Mouse (Mus musculus): ENCODE measurements around the gene Mgmt. TPM values are rescaled to one million over a fixed set of nuclear protein-coding genes. Genes with fewer than 3 reads are reported as not detected.

The Mgmt gene
- polyA plus RNA-seq, 1 experiment from 2014 or later = 5.7 TPM

DNA sequence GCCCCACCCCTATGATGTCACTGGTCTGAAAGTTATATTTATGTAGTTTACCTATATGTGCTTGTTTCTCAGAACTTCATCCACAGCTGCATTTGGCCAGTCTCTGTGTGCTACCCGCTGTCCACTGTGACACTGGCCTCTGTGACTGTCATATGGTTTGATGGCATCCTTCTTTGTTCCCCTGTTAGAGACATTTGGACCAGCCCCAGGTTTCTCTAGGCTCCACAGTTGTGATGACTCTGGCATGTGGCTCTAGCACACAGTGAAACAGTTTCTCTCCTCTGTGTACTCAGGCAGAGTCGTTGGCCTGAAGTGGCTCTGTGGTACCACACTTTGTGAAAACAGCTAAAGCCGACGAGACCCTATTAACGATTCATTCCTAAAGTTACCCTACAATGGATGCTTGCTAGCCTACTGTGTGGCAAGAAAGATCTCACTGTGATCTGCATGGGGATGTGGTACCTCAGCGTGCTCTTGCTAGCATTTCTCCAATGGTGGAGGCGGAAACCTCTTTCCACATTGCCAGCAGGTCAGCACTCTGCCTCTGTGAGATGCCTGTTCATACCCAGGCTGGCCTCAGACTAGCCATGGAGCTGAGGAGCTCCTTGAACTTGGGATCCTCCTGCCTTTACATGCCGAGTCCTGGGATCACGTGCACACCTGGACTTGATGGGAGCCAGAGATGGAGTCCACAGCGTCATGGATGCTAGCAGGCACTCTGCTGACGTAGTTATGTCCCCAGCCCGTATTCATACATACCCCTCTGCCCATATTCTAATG, 26.8 kb downstream of the Mgmt start:
- H3K4me1 ChIP-seq = peaks cover 32% of the 10 kb centered on the region
- no peak overlapping the region for H3K27ac ChIP-seq
- H3K4me3 ChIP-seq = no peak overlapping the region
- no peak for ATAC-seq (ENCODE audit: low FRiP score, low read depth)
- H3K4me2 ChIP-seq (replicated peaks) = no peak overlapping the region
- H3K27me3 ChIP-seq = no peaks in the 10 kb centered on the region
- no peaks in the 10 kb centered on the region for H3K36me3 ChIP-seq
- H3K9me3 ChIP-seq = no peaks in the 10 kb centered on the region
- WGBS = 76% methylated on average over 12 of the region's 12 CpGs
- H3K9ac ChIP-seq = no peak overlapping the region

DNA sequence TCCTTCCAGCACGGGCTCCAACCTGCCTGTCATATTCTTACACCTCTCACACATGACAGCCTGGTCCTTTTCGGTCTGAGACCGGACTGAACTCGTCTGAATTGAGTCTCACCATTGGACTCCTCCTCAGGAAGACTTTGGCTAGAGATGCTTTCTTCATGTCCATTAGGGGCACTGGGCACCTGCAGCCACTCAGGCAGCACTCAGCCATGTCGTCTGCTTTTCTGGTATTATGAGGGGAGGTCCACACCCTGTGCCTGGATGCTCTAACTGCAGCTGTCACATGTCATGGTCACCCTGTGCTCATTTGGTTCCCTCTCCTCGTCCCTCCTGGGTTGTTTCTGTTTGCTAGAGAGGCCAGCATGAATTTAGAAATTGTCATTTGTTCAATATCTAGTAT, 27.8 kb downstream of the Mgmt start:
- H3K9ac ChIP-seq = no peak overlapping the region
- 63% methylated on average over 6 of the region's 6 CpGs for WGBS
- no peak overlapping the region for H3K27ac ChIP-seq

DNA sequence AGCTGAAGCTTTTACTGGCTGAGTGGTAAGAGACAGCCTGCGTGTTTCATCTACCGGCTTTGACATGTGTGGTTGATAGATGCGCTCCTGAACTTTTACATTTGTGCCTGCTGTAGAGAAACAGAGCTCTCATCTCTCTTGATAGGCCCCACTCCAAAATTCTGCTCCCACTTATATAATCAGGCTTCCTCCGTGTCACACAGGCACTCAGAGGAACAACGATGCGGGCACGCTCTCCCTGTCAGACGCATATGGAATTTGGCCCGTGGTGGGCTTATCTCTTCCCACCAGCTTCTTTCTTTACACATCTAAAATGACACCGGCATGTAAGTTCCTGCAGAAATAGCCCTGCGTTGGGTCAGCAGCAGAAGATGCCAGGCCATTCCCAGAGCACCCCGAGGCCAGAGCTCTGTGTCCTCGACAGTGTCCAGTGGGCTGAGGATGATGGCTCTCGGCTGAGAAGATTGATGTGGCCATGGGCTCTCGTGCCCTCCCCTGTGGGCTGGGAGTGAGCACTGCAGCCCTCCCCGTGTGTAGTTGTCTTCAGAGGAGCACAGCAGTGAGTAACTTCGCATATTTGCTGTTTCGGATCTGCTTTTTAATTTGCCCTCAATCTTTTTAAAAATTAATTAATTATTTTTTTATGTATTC, 30.3 kb downstream of the Mgmt start:
- Histone ChIP-seq H3K27ac (no peak overlapping the region), H3K4me1 (peaks cover 40% of the 10 kb centered on the region), H3K9ac (no peak overlapping the region), H3K27me3 (0 out of 2 replicates have a peak, but pooled peaks cover 3% of the 10 kb centered on the region), H3K4me3 (no peak overlapping the region), H3K9me3 (no peaks in the 10 kb centered on the region), H3K4me2 (replicated peaks) (no peak overlapping the region), H3K36me3 (no peaks in the 10 kb centered on the region)
- 64% methylated on average over 18 of the region's 18 CpGs for WGBS
- no peak for ATAC-seq (ENCODE audit: low FRiP score, low read depth)

More for the DNA sequence above, 27.8 kb downstream of the Mgmt start:
- Histone ChIP-seq H3K9me3 (no peaks in the 10 kb centered on the region), H3K36me3 (no peaks in the 10 kb centered on the region), H3K27me3 (no peaks in the 10 kb centered on the region), H3K4me2 (replicated peaks) (no peak overlapping the region), H3K4me1 (peaks cover 40% of the 10 kb centered on the region), H3K4me3 (no peak overlapping the region)
- no peak for ATAC-seq (ENCODE audit: low FRiP score, low read depth)

DNA sequence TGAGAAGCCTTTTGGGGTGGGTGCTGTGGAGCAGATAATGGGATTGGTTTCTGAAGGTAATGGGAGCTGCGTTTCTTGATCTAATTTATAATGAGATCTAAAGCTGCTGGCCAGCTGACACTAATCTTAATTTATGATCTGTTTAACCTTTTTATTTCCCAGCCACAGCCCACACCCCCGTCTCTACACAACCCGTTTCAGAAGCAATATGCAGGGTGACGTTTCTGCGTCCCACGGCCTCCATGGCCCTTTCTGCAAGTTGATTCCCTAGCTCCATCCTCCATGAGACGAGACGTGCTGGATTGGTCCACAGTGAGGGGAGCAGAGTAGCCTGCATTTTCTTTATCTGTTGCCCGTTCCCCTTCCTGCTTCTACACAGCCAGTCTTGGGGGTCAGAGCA, 31.8 kb downstream of the Mgmt start:
- no peaks in the 10 kb centered on the region for H3K9me3 ChIP-seq
- WGBS = 20% methylated on average over 9 of the region's 9 CpGs
- 0 out of 2 replicates have a peak, but pooled peaks cover 3% of the 10 kb centered on the region for H3K27me3 ChIP-seq
- peaks cover 34% of the 10 kb centered on the region for H3K4me1 ChIP-seq
- no peak overlapping the region for H3K4me2 ChIP-seq (replicated peaks)
- no peaks in the 10 kb centered on the region for H3K36me3 ChIP-seq
- no peak overlapping the region for H3K4me3 ChIP-seq
- ATAC-seq (ENCODE audit: low FRiP score, low read depth) = no peak
- H3K9ac ChIP-seq = 0 out of 2 replicates have a peak overlapping the region, but pooled peaks have one; percentile 25
- no peak overlapping the region for H3K27ac ChIP-seq

DNA sequence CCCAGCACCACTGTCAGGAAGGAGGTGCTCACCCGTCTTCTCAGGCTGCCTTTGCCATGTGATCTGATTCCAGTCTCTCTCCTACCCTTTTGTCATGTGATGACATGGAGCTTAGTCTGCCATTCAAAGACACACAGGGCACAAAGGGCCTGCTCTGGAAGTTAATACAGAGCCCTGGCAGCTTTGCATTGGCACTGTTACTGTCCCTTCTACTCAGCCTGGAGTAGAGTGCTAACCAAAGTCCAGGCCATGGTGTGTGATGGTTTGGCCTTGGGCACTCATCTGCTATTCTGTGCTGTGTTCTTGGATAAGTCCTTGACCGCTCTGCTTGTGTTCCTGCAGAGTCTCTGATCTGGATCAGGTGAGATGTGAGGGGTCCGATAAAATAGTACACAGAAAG, 36.0 kb downstream of the Mgmt start:
- H3K4me2 ChIP-seq (replicated peaks) = no peak overlapping the region
- peaks cover 23% of the 10 kb centered on the region for H3K4me1 ChIP-seq
- 86% methylated on average over 3 of the region's 3 CpGs for WGBS
- H3K36me3 ChIP-seq = no peaks in the 10 kb centered on the region
- no peak overlapping the region for H3K4me3 ChIP-seq
- H3K27ac ChIP-seq = no peak overlapping the region
- H3K9me3 ChIP-seq = no peaks in the 10 kb centered on the region
- ATAC-seq (ENCODE audit: low FRiP score, low read depth) = no peak
- 0 out of 2 replicates have a peak, but pooled peaks cover 3% of the 10 kb centered on the region for H3K27me3 ChIP-seq
- H3K9ac ChIP-seq = no peak overlapping the region

DNA sequence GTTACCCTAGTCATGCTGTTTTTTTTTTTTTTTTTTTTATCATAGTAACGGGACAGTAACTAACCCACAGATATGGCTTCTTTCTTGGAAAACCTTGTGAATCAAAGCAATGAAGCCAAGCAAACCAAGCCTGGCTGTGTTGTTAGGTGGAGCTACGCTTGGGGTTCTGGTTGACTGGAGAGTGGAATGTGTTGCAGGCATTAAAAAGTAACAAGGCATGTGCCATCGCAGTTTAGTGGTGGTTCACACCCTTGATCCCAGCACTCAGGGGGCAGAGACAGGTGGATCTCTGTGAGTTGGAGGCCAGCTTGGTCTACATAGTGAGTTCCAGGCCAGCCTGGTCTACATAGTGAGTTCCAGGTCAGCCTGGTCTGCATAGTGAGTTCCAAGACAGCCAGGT, 39.0 kb downstream of the Mgmt start:
- Histone ChIP-seq H3K9ac (no peak overlapping the region), H3K36me3 (no peaks in the 10 kb centered on the region), H3K27ac (no peak overlapping the region), H3K4me3 (no peak overlapping the region), H3K27me3 (0 out of 2 replicates have a peak, but pooled peaks cover 3% of the 10 kb centered on the region), H3K4me2 (replicated peaks) (no peak overlapping the region), H3K9me3 (no peaks in the 10 kb centered on the region), H3K4me1 (peaks cover 11% of the 10 kb centered on the region)
- WGBS = 87% methylated on average over 3 of the region's 3 CpGs
- ATAC-seq (ENCODE audit: low FRiP score, low read depth) = no peak

DNA sequence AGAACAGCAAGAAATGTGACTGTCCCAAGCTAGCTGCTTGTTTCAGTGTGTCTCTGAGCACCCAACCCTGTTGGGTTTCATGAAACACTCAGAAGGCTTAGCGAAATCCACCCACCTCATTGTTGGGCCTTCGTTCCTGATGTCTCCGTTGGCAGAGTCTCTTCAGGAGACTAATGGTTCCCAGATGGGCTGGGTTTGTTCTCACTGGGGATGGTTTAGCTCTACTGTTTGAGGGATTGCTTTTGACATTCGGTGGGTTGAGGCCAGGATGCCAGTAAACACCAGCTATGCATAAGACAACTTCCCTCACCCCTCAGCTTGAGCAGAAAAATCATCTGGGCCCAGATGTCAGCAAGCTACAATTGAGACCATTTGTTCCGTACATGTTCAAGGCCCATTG, 39.9 kb downstream of the Mgmt start:
- no peak for ATAC-seq (ENCODE audit: low FRiP score, low read depth)
- no peak overlapping the region for H3K27ac ChIP-seq
- WGBS = 53% methylated on average over 5 of the region's 5 CpGs
- no peaks in the 10 kb centered on the region for H3K9me3 ChIP-seq
- H3K4me2 ChIP-seq (replicated peaks) = no peak overlapping the region
- H3K27me3 ChIP-seq = no peaks in the 10 kb centered on the region
- H3K9ac ChIP-seq = no peak overlapping the region
- H3K4me1 ChIP-seq = peaks cover 12% of the 10 kb centered on the region
- no peaks in the 10 kb centered on the region for H3K36me3 ChIP-seq
- H3K4me3 ChIP-seq = no peak overlapping the region

DNA sequence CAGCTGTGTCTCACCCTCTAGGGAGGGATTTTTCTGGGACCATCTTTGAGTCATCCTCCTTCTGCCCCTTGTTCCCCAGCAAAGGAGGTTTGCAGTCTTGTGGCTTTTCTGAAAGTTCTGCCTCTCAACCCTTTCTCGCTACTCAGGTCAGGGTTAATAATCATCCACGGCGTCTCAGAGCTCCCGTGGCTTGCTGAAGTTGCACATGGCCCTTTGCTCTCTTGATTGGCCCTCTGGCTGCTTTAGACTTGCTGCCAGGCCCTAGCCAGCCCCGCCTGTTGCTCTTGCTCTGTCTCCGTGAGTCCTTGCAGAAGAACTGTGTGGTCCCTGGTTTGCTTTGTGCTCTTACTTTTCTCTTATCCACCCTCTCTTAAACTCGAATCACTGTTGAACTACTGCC, 40.4 kb downstream of the Mgmt start:
- no peak overlapping the region for H3K4me2 ChIP-seq (replicated peaks)
- H3K27ac ChIP-seq = no peak overlapping the region
- H3K36me3 ChIP-seq = no peaks in the 10 kb centered on the region
- H3K4me1 ChIP-seq = peaks cover 12% of the 10 kb centered on the region
- no peaks in the 10 kb centered on the region for H3K27me3 ChIP-seq
- H3K9ac ChIP-seq = no peak overlapping the region
- 66% methylated on average over 7 of the region's 7 CpGs for WGBS
- no peak for ATAC-seq (ENCODE audit: low FRiP score, low read depth)
- no peak overlapping the region for H3K4me3 ChIP-seq
- H3K9me3 ChIP-seq = no peaks in the 10 kb centered on the region

DNA sequence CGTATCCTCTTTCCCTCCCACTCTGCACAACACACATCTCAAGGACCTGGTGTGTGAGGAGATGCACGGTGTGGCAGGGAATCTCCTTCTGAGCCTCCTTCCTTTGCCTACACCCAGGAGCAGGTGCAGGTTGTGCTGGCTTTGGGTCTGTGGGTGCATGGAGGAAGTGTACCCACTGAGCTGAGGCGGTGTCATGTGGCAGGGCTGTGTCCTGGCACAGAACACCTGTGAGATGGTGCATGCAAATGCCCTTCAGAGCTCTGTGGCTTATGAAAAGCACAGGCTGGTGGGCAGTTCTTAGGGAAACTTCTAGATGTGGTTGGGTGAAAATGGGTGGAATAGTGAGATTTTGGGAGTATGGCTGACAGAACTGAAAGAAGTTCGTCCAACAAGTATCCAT, 44.0 kb downstream of the Mgmt start:
- no peaks in the 10 kb centered on the region for H3K27me3 ChIP-seq
- 93% methylated on average over 4 of the region's 4 CpGs for WGBS
- H3K36me3 ChIP-seq = no peaks in the 10 kb centered on the region
- H3K9ac ChIP-seq = no peak overlapping the region
- no peak overlapping the region for H3K4me3 ChIP-seq
- no peak for ATAC-seq (ENCODE audit: low FRiP score, low read depth)
- H3K4me1 ChIP-seq = peaks cover 5% of the 10 kb centered on the region; the same call in 1 of the 2 replicates
- H3K4me2 ChIP-seq (replicated peaks) = no peak overlapping the region
- H3K27ac ChIP-seq = no peak overlapping the region
- no peaks in the 10 kb centered on the region for H3K9me3 ChIP-seq

DNA sequence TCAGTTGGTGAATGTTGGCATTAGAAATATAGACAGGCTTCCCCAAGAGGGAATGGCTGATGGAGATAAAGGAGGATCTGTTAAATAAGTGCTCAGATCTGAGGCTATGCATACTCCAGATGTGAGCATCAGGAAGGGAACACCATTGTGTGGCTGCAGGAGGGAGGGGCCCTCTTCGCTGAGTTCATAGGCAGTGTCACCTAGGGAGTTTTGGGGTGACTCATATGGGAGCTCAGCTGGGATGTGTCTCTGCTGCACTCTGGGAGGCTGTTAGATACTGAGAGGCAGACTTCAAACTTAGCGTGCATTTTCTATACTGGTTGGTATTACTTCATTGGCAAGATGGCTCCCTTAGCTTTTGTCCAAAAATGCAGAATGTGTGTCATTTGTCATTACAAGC, 48.0 kb downstream of the Mgmt start:
- peaks cover 11% of the 10 kb centered on the region; the same call in 1 of the 2 replicates for H3K4me1 ChIP-seq
- no peak for ATAC-seq (ENCODE audit: low FRiP score, low read depth)
- no peaks in the 10 kb centered on the region for H3K27me3 ChIP-seq
- no peaks in the 10 kb centered on the region for H3K9me3 ChIP-seq
- H3K36me3 ChIP-seq = no peaks in the 10 kb centered on the region
- WGBS = 89% methylated on average over 2 of the region's 2 CpGs
- no peak overlapping the region for H3K4me2 ChIP-seq (replicated peaks)
- no peak overlapping the region for H3K9ac ChIP-seq
- H3K27ac ChIP-seq = no peak overlapping the region
- no peak overlapping the region for H3K4me3 ChIP-seq

DNA sequence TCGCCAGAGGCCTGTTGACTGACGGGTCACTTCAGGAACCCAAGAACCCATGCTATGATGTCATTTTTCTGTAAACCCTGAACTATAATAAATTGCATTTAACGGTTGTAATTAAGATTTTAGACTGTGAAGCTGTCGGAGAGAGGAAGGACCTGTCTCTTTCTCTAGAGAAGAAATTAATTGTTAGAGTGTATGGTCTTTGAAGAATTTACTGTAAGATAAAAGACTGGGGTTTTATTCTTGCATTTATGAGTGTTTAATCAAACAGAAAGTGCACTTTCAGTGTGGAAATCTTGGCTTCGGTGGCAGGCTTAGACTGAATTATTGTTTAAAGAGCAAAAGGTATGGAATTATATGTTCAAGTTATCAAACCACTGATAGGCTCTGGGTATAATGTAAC, 49.5 kb downstream of the Mgmt start:
- H3K9me3 ChIP-seq = no peaks in the 10 kb centered on the region

DNA sequence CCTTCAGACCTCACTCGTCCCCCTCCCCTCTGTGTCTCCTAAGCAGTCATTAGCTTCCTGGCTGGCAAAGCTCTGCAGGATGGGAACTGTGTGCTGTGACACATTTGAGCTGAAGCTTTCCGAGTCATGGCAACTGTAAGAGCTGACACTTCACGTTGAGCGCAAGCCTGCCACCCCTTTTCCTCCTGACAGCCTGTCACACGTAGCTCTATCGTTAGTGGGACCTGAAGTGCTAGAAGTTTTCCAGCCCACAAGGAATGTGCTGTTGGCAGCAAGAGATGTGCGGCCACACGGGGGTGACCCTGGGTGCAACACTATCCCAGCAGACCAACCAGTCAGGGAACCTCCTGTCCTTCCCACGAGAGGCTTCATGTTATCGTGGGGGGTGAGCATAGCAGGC, 51.3 kb downstream of the Mgmt start:
- Histone ChIP-seq H3K4me3 (no peak overlapping the region), H3K4me1 (peaks cover 19% of the 10 kb centered on the region; the same call in 1 of the 2 replicates), H3K9me3 (no peaks in the 10 kb centered on the region), H3K27me3 (no peaks in the 10 kb centered on the region), H3K36me3 (no peaks in the 10 kb centered on the region), H3K9ac (no peak overlapping the region), H3K4me2 (replicated peaks) (no peak overlapping the region), H3K27ac (no peak overlapping the region)
- 57% methylated on average over 10 of the region's 10 CpGs for WGBS
- no peak for ATAC-seq (ENCODE audit: low FRiP score, low read depth)

More for the DNA sequence above, 49.5 kb downstream of the Mgmt start:
- no peaks in the 10 kb centered on the region for H3K27me3 ChIP-seq
- no peak for ATAC-seq (ENCODE audit: low FRiP score, low read depth)
- no peak overlapping the region for H3K27ac ChIP-seq
- peaks cover 14% of the 10 kb centered on the region; the same call in 1 of the 2 replicates for H3K4me1 ChIP-seq
- H3K36me3 ChIP-seq = no peaks in the 10 kb centered on the region
- WGBS = 63% methylated on average over 5 of the region's 5 CpGs
- H3K4me2 ChIP-seq (replicated peaks) = no peak overlapping the region
- H3K9ac ChIP-seq = no peak overlapping the region
- H3K4me3 ChIP-seq = no peak overlapping the region
